In the genomic region with DNA sequence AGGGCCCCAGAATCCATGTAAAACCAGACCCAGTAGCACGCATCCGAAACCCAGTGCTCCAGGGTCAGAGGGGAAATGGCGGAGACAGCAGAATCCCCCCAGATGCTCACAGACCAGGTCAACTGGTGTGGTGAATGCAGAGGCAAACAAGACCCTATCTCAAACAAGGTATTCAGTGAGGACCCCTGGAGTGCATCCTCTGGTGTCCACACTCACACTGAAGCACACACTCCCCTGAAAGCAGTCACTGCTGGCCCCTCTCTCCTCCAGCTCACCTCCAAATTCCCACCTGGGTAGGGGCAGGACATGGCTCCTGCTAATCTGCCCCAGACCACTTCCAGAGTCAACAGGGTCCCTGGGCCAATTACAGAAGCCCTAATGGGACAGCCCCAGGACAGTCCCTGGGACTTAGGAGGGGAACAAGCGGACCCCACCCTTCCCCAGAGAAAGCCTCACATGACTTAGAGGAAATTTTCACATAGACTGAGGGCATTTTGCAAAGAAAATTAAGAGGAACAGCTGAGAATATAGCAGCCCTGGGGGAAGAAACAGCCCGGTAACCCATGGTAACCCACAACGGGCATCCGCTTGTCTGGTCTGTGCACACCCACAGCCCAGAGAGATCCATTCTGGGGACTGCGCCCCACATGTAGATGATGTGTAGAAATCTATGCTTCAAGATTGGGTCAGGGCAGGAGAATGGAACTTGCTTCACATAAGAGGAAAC, we compare ENCODE assay signal across 14 mouse cellular contexts. TPM values are rescaled to one million over a fixed set of nuclear protein-coding genes. Genes with fewer than 3 reads are reported as not detected.
DNase-seq lines count a peak whose midpoint lies in the region; ATAC-seq and TF ChIP-seq lines count a peak whose summit lies in the region.
"Had no signal": no experiment of that assay in that cellular context is flagged by ENCODE, and none has a peak within 500 bp of the region (broad histone marks: within the 10 kb centered on the region; RNA-seq: fewer than 3 reads in every experiment).

No protein-coding gene starts in this region.

- no peaks in the 10 kb centered on the region for H3K27me3 ChIP-seq in spleen, adult 2 months (ENCODE audit: control insufficient read depth, insufficient read depth, low read length)
- H3K27me3 ChIP-seq in limb, embryonic 13.5 days = no peaks in the 10 kb centered on the region
- H3K27me3 ChIP-seq: embryonic facial prominence, embryonic 12.5 days; forebrain, embryonic 12.5 days had no signal

- 62% methylated on average over 8 of the region's 8 CpGs for WGBS in spleen, adult 2 months
- WGBS in limb, embryonic 13.5 days = 91% methylated on average over 8 of the region's 8 CpGs

- peak; percentile 36 for DNase-seq in cerebellum, adult 9-11 months
- DNase-seq in cerebellum, postnatal 4 days (ENCODE audit: low spot score in 2 of 2) = no peak
- no peak for DNase-seq in spleen, adult 2 months (ENCODE audit: low read depth in 1 of 2, low spot score in 2 of 2)
- no peak for DNase-seq in spleen, postnatal 4 days (ENCODE audit: low spot score in 2 of 2)
- DNase-seq in right cerebral cortex, postnatal 36 days (ENCODE audit: low spot score in 2 of 2) = no peak
- no peak for DNase-seq in lung, postnatal 4 days
- DNase-seq: adrenal gland, adult 2 months; kidney, adult 11 months; thymus, postnatal 36 days had no signal

- ATAC-seq in limb, embryonic 13.5 days (ENCODE audit: low FRiP score, low read depth) = no peak
- peak; percentile 78 for ATAC-seq in monocyte, adult 5-6 weeks (replicated peaks; ENCODE audit: insufficient number of reproducible peaks, low FRiP score, low TSS enrichment, poor library complexity, severe bottlenecking)

- H3K27ac ChIP-seq in spleen, adult 2 months (ENCODE audit: insufficient read depth, low read length) = peak overlapping the region; percentile 67
- H3K27ac ChIP-seq in limb, embryonic 13.5 days = 0 out of 2 replicates have a peak overlapping the region, but pooled peaks have one; percentile 15

- H3K36me3 ChIP-seq in spleen, adult 2 months (ENCODE audit: control insufficient read depth, insufficient read depth, low read length) = peaks cover 5% of the 10 kb centered on the region; the same call in 1 of the 2 replicates
- H3K36me3 ChIP-seq in limb, embryonic 13.5 days = peaks cover 6% of the 10 kb centered on the region; the same call in 1 of the 2 replicates
- H3K36me3 ChIP-seq: embryonic facial prominence, embryonic 12.5 days; forebrain, embryonic 12.5 days had no signal

- H3K9me3 ChIP-seq in limb, embryonic 13.5 days = no peaks in the 10 kb centered on the region
- H3K9me3 ChIP-seq: embryonic facial prominence, embryonic 12.5 days; forebrain, embryonic 12.5 days; heart, embryonic 13.5 days had no signal

- TF ChIP-seq CTCF in spleen, adult 2 months (IDR thresholded peaks at IDR 0.05; ENCODE audit: extremely low read depth, insufficient read depth, insufficient read length, insufficient replicate concordance) = no peak

- H3K9ac ChIP-seq in limb, embryonic 13.5 days = no peak overlapping the region
- H3K9ac ChIP-seq: embryonic facial prominence, embryonic 12.5 days; forebrain, embryonic 12.5 days; heart, embryonic 13.5 days had no signal

- no peak for TF ChIP-seq POLR2A in spleen, adult 2 months (IDR thresholded peaks at IDR 0.05; ENCODE audit: low read depth, low read length)

- no peak overlapping the region for H3K4me3 ChIP-seq in spleen, adult 2 months (ENCODE audit: extremely low read depth, insufficient read depth, insufficient read length)
- no peak overlapping the region for H3K4me3 ChIP-seq in limb, embryonic 13.5 days
- H3K4me3 ChIP-seq: embryonic facial prominence, embryonic 12.5 days; forebrain, embryonic 12.5 days; heart, embryonic 13.5 days had no signal

- H3K4me2 ChIP-seq in limb, embryonic 13.5 days (replicated peaks) = no peak overlapping the region
- H3K4me2 ChIP-seq: embryonic facial prominence, embryonic 12.5 days; forebrain, embryonic 12.5 days; heart, embryonic 13.5 days had no signal

- peaks cover 22% of the 10 kb centered on the region; the same call in 1 of the 2 replicates for H3K4me1 ChIP-seq in spleen, adult 2 months (ENCODE audit: control insufficient read depth, insufficient read depth, insufficient read length)
- H3K4me1 ChIP-seq in limb, embryonic 13.5 days = peaks cover 46% of the 10 kb centered on the region

RNA-seq across cellular contexts. Expression of gene Sh3bp5, which starts 46.3 kb away (rescaled TPM):
- 36.0 and 43.0 TPM in 2 replicates for polyA plus RNA-seq in spleen, adult 2 months (2012; rRNA removed)
- 53.2 and 57.8 TPM in 2 replicates for polyA plus RNA-seq in limb, embryonic 13.5 days (2015; fragmentation: Nextera tagmentation; extraction: Ambion mirVana)
- 37.1 to 51.1 TPM (median 40.7 TPM) in 3 replicates for total RNA-seq in monocyte, adult 5-6 weeks (2017)

RNA-seq across cellular contexts. Expression of gene Capn7, which starts 53.1 kb away (rescaled TPM):
- polyA plus RNA-seq in spleen, adult 2 months (2012; rRNA removed) = 7.8 and 9.0 TPM in 2 replicates
- polyA plus RNA-seq in limb, embryonic 13.5 days (2015; fragmentation: Nextera tagmentation; extraction: Ambion mirVana) = 40.0 and 41.4 TPM in 2 replicates
- 67.9 to 73.5 TPM (median 73.1 TPM) in 3 replicates for total RNA-seq in monocyte, adult 5-6 weeks (2017)
